8 mouse cellular contexts compared by ENCODE assay signal in genomic region chr5:38479545-38479907, GRCm38 (mm10). TPM values are rescaled to one million over a fixed set of nuclear protein-coding genes. Genes with fewer than 3 reads are reported as not detected.
DNase-seq lines count a peak whose midpoint lies in the region; ATAC-seq and TF ChIP-seq lines count a peak whose summit lies in the region.
"Not testable (repeated sequence)": the region's sequence is repeated elsewhere in the genome, so short reads cannot be mapped to it uniquely, and the experiment has no call there.

No protein-coding gene starts in this region.

- DNase-seq in G1E (ENCODE audit: low spot score); kidney, adult 2 months; midbrain, embryonic 10.5 days (ENCODE audit: low spot score): not testable (repeated sequence)
- peak; percentile 23 for DNase-seq in cerebellum, adult 9-11 months

- H3K27ac ChIP-seq in forebrain, embryonic 16.5 days (ENCODE audit: low read length); heart, embryonic 16.5 days (ENCODE audit: low read length): not testable (repeated sequence)
- peak overlapping the region; percentile 79 for H3K27ac ChIP-seq in kidney, adult 2 months (ENCODE audit: insufficient read depth, low read depth, low read length)
- peak overlapping the region; percentile 86 for H3K27ac ChIP-seq in liver, embryonic 12.5 days
- peak overlapping the region; percentile 76 for H3K27ac ChIP-seq in midbrain, embryonic 10.5 days (replicated peaks)
- peak overlapping the region; percentile 57; the same call in 1 of the 2 replicates for H3K27ac ChIP-seq in olfactory bulb, adult 2 months (ENCODE audit: insufficient read depth, low read depth, low read length)

- H3K9ac ChIP-seq in forebrain, embryonic 16.5 days (replicated peaks; ENCODE audit: low read depth, low read length) = not testable (repeated sequence)
- H3K9ac ChIP-seq in heart, embryonic 16.5 days (ENCODE audit: low read length) = peak overlapping the region; percentile 65; the same call in 1 of the 2 replicates
- peak overlapping the region; percentile 80 for H3K9ac ChIP-seq in liver, embryonic 12.5 days

- H3K27me3 ChIP-seq in G1E (ENCODE audit: insufficient read depth, low read length); forebrain, embryonic 16.5 days (replicated peaks; ENCODE audit: control insufficient read depth, insufficient read depth, low read length); heart, embryonic 16.5 days (ENCODE audit: control insufficient read depth, insufficient read depth, low read length); kidney, adult 2 months (replicated peaks; ENCODE audit: control insufficient read depth, insufficient read depth, low read length); liver, embryonic 12.5 days (replicated peaks): not testable (repeated sequence)
- H3K27me3 ChIP-seq in midbrain, embryonic 10.5 days (ENCODE audit: low read depth, poor library complexity, severe bottlenecking) = peaks cover 11% of the 10 kb centered on the region

- peaks cover 23% of the 10 kb centered on the region for H3K36me3 ChIP-seq in G1E (replicated peaks)
- H3K36me3 ChIP-seq in forebrain, embryonic 16.5 days (ENCODE audit: control insufficient read depth, insufficient read depth); heart, embryonic 16.5 days (ENCODE audit: control insufficient read depth, insufficient read depth); kidney, adult 2 months (ENCODE audit: control insufficient read depth, insufficient read depth, low read length); midbrain, embryonic 10.5 days: not testable (repeated sequence)
- H3K36me3 ChIP-seq in liver, embryonic 12.5 days = peaks cover 16% of the 10 kb centered on the region

- TF ChIP-seq CTCF in G1E (IDR thresholded peaks at IDR 0.05; ENCODE audit: low read depth, low read length); kidney, adult 2 months (conservative IDR thresholded peaks at IDR 0.05; ENCODE audit: insufficient read depth, insufficient read length, low read depth, low read length); olfactory bulb, adult 2 months (IDR thresholded peaks at IDR 0.05; ENCODE audit: insufficient read depth, low read depth, low read length): not testable (repeated sequence)

- not testable (repeated sequence) for H3K9me3 ChIP-seq in G1E (replicated peaks); forebrain, embryonic 16.5 days (ENCODE audit: control insufficient read depth, low read length); heart, embryonic 16.5 days (replicated peaks; ENCODE audit: control insufficient read depth, low read length); liver, embryonic 12.5 days (replicated peaks); midbrain, embryonic 10.5 days (replicated peaks)

- peak overlapping the region; percentile 34; the same call in 1 of the 2 replicates for H3K4me2 ChIP-seq in forebrain, embryonic 16.5 days (ENCODE audit: low read length)
- H3K4me2 ChIP-seq in heart, embryonic 16.5 days (ENCODE audit: low read depth, low read length) = peak overlapping the region; percentile 71
- peak overlapping the region; percentile 93 for H3K4me2 ChIP-seq in liver, embryonic 12.5 days

- H3K4me3 ChIP-seq in G1E (ENCODE audit: low read depth, low read length) = peak overlapping the region; percentile 71
- not testable (repeated sequence) for H3K4me3 ChIP-seq in forebrain, embryonic 16.5 days (replicated peaks; ENCODE audit: low read length)
- H3K4me3 ChIP-seq in heart, embryonic 16.5 days (ENCODE audit: low read length) = peak overlapping the region; percentile 52
- H3K4me3 ChIP-seq in kidney, adult 2 months (ENCODE audit: insufficient read depth, low read depth, low read length) = peak overlapping the region; percentile 52
- H3K4me3 ChIP-seq in liver, embryonic 12.5 days = peak overlapping the region; percentile 64
- H3K4me3 ChIP-seq in midbrain, embryonic 10.5 days = peak overlapping the region; percentile 38; the same call in 1 of the 2 replicates
- peak overlapping the region; percentile 42 for H3K4me3 ChIP-seq in olfactory bulb, adult 2 months (ENCODE audit: insufficient read depth, low read depth, low read length)

- not testable (repeated sequence) for TF ChIP-seq POLR2A in kidney, adult 2 months (IDR thresholded peaks at IDR 0.05; ENCODE audit: low read depth, low read length); olfactory bulb, adult 2 months (IDR thresholded peaks at IDR 0.05; ENCODE audit: insufficient read depth, low read depth, low read length)

- H3K4me1 ChIP-seq in G1E (ENCODE audit: insufficient read depth, low read depth, low read length) = peaks cover 72% of the 10 kb centered on the region
- peaks cover 13% of the 10 kb centered on the region for H3K4me1 ChIP-seq in forebrain, embryonic 16.5 days (replicated peaks; ENCODE audit: control insufficient read depth, insufficient read depth, low read length)
- peaks cover 11% of the 10 kb centered on the region for H3K4me1 ChIP-seq in heart, embryonic 16.5 days (ENCODE audit: control insufficient read depth, insufficient read depth, low read length)
- not testable (repeated sequence) for H3K4me1 ChIP-seq in kidney, adult 2 months (ENCODE audit: control insufficient read depth, insufficient read depth, low read length)
- peaks cover 60% of the 10 kb centered on the region for H3K4me1 ChIP-seq in liver, embryonic 12.5 days
- H3K4me1 ChIP-seq in midbrain, embryonic 10.5 days = peaks cover 25% of the 10 kb centered on the region
- H3K4me1 ChIP-seq in olfactory bulb, adult 2 months (ENCODE audit: control insufficient read depth, insufficient read depth, low read length) = peaks cover 17% of the 10 kb centered on the region

- not testable (repeated sequence) for ATAC-seq in G1E (ENCODE audit: extremely low read depth, insufficient number of reproducible peaks, low FRiP score, poor library complexity, severe bottlenecking); forebrain, embryonic 16.5 days
- peak; percentile 26 for ATAC-seq in heart, embryonic 16.5 days (replicated peaks; ENCODE audit: extremely low read depth, insufficient read depth, low FRiP score)
- ATAC-seq in liver, embryonic 12.5 days = peak; percentile 52

RNA-seq across cellular contexts. Expression of gene Slc2a9, which starts 23.4 kb away (rescaled TPM):
- total RNA-seq in G1E (2014; fragmentation: Nextera tagmentation) = 3.5 and 3.7 TPM in 2 replicates
- total RNA-seq in G1E (2017) = 4.2 and 5.3 TPM in 2 replicates
- polyA plus RNA-seq in G1E (2012) = 0.15 and 0.50 TPM in 2 replicates
- 0.35 and 0.53 TPM in 2 replicates for polyA plus RNA-seq in forebrain, embryonic 16.5 days (2015; fragmentation: Nextera tagmentation; extraction: Ambion mirVana)
- 0.62 and 0.64 TPM in 2 replicates for polyA plus RNA-seq in heart, embryonic 16.5 days (2015; fragmentation: Nextera tagmentation; extraction: Ambion mirVana)
- polyA plus RNA-seq in kidney, adult 2 months (2012; rRNA removed) = 9.7 and 11.1 TPM in 2 replicates
- 0.60 and 1.2 TPM in 2 replicates for polyA plus RNA-seq in liver, embryonic 12.5 days (2016; fragmentation: Nextera tagmentation; extraction: Ambion mirVana)
- 0.15 and 0.41 TPM in 2 replicates for polyA plus RNA-seq in midbrain, embryonic 10.5 days (2016; fragmentation: Nextera tagmentation; extraction: Ambion mirVana)
- not detected in 2 replicates for polyA plus RNA-seq in olfactory bulb, adult 2 months (2012; ENCODE audit: insufficient read depth, insufficient read length, low replicate concordance, missing spikeins)

Comparison
In these comparisons a context has a peak if more than half of its experiments do, and no peak if none do; other contexts are left out.
1. H3K4me2 ChIP-seq: peak in every context shown above with its lines; median percentile 93 in liver, embryonic 12.5 days; 71 in heart, embryonic 16.5 days; 34 in forebrain, embryonic 16.5 days.